Mouse (Mus musculus): Measurements from ENCODE around the gene Vps51.
"Not testable (repeated sequence)": the region's sequence is repeated elsewhere in the genome, so short reads cannot be mapped to it uniquely, and the experiment has no call there.

The Vps51 gene

GRCm38 (mm10) chr19:6047899-6048166 is 29.2 kb downstream of the Vps51 start:
- peak in 1 of 2 experiments; percentile 20 for DNase-seq (ENCODE audit: low spot score in 2 of 2)

DNA sequence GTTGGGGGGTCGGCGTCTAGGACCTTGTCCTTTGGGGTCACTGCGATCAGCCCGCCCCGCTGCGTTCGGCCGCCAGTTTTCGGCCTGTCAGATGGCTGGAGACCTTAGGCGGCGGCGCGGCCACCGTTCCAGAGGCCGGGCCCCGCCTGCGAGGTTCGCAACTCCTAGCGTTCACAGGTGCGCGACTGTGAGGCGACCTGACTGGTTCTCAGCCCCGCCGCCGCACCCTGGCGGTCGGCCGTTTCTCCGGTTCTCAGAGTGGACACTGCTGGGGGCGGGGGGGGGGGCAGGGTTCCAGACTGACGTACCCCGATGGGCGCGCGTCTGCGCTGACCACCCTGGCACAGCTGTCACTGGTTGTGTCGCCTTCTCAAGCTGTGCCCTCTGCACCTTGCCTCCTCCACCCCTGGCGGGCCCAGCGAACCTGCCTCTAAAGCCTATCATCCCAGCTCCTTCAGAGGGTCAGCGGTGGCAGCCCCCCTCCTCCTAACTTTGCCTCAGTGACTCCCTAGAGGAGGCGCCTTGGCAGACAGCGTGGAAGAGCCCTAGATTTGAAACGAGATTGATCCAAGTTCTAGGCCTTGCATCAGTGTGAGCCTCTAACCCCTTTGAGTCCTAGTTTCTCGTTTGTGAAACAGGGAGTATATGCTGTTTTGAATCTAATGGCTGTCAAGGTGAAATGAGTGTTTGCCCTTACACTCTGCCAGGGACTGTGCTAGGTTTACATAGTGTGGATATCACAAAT is 29.7 kb downstream of the Vps51 start:
- peak; percentile 36 for DNase-seq (ENCODE audit: low spot score in 2 of 2)

GRCm38 (mm10) chr19:6046294-6047153 is 30.5 kb downstream of the Vps51 start, which contains the start of gene Syvn1:
Gene Syvn1, plus strand, starts transcription at chr19:6046576.
- DNase-seq (ENCODE audit: low spot score in 2 of 2): peak; percentile 89

- DNase-seq (ENCODE audit: low spot score in 2 of 2): no peak
These were observed 31.4 kb downstream of the Vps51 start for GRCm38 (mm10) chr19:6045366-6046293.

GRCm38 (mm10) chr19:6044102-6044501 is 32.9 kb downstream of the Vps51 start:
- DNase-seq (ENCODE audit: low spot score in 2 of 2): not testable (repeated sequence)

GRCm38 (mm10) chr19:6042293-6042692 is 34.7 kb downstream of the Vps51 start:
- no peak for DNase-seq (ENCODE audit: low spot score in 2 of 2)

DNA sequence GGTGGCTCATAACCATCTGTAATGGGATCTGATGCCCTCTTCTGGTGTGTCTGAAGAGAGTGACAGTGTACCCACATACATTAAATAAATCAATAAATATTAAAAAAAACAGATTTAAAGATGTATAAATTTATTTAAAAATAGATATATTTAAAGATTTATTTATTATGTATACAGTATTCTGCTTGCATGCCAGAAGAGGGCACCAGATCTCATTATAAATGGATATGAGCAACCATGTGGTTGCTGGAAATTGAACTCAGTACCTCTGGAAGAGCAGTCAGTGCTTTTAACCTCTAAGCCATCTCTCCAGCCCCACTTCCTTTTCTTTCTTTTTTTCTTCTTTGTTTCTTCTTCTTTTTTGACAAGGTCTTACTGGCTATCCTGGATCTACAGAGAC is 37.0 kb downstream of the Vps51 start:
- DNase-seq (ENCODE audit: low spot score in 2 of 2): no peak

DNA sequence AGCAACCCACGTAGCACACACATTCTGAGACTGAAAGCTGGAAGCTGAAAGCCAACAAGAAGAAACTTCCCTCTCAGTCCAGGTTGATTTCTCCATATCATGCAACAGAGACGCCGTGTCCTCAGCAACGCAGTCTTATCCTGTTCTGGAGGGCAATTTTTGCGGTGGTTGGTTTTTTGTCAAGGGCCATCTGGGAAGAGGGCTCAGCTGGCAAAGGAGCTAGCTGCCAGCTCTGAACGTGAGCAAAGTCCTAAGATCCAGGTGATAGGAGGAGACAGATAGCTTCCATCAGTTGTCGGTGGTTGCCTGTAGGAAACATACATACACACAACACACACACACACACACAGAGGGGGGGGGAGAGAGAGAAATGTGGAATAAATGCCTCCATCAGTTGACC is 38.7 kb downstream of the Vps51 start:
- DNase-seq (ENCODE audit: low spot score in 2 of 2): no peak

DNA sequence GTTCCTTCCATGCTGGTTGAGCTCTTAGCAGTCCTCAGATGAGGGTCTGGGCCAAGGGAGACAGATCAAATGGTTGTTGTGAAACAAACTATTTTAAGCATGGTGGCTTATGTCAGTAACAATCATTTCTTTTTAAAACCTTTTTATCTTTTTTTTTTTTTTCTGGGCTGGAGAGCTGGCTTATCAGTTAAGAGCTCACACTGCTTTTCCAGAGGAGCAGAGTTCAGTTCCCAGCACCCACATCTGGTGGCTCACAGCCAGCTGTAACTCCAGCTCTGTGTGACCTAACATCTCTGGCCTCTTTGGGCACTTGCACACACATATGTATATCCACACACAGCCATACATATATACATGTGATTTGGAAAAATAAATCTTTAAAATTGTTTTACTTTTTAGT is 39.3 kb downstream of the Vps51 start:
- DNase-seq (ENCODE audit: low spot score in 2 of 2): no peak

GRCm38 (mm10) chr19:6035966-6036585 is 41.0 kb downstream of the Vps51 start:
- no peak for DNase-seq (ENCODE audit: low spot score in 2 of 2)

GRCm38 (mm10) chr19:6030520-6031280 is 46.3 kb downstream of the Vps51 start:
- DNase-seq (ENCODE audit: low spot score in 2 of 2): no peak

- no peak for DNase-seq (ENCODE audit: low spot score in 2 of 2)
These were observed 47.6 kb downstream of the Vps51 start for GRCm38 (mm10) chr19:6029426-6029825.

- no peak for DNase-seq (ENCODE audit: low spot score in 2 of 2)
These were observed 48.0 kb downstream of the Vps51 start for GRCm38 (mm10) chr19:6028991-6029390.

- no peak for DNase-seq (ENCODE audit: low spot score in 2 of 2)
These were observed 53.1 kb downstream of the Vps51 start for GRCm38 (mm10) chr19:6023930-6024329.

DNA sequence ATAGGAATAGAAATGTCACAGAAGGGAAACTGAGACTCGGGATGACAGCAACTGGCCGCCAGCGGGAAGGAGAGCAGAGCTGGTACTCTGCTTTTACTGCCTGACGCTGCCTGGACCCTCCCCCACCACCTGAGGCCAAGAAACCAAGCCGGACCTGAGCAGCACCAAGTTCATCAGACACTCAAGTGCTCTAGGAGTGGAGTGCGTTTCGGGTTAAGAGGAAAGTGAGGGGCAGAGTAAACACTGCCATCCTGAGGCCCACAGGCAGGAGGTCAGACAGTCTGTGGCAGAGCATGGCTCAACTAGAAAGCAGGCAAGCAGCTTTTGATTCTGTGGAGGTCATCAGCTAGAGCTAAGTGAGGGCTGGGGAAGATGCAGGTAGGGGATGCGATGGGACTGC is 54.0 kb downstream of the Vps51 start:
- no peak for DNase-seq (ENCODE audit: low spot score in 2 of 2)

GRCm38 (mm10) chr19:6020276-6020675 is 56.8 kb downstream of the Vps51 start:
- no peak for DNase-seq (ENCODE audit: low spot score in 2 of 2)

- peak; percentile 41 to 72 for DNase-seq (ENCODE audit: low spot score in 2 of 2)
These were observed 58.6 kb downstream of the Vps51 start for GRCm38 (mm10) chr19:6018142-6019089.
